Mouse (Mus musculus): ENCODE data around the gene Catsperg2. TPM values are rescaled to one million over a fixed set of nuclear protein-coding genes. Genes with fewer than 3 reads are reported as not detected.
"Not testable (repeated sequence)": the region's sequence is repeated elsewhere in the genome, so short reads cannot be mapped to it uniquely, and the experiment has no call there.

Gene Catsperg2
- polyA plus RNA-seq, 1 experiment from 2014 or later, result not detected

GRCm38 (mm10) chr7:29767058-29767686, 40.3 kb upstream of the Catsperg2 start:
- TF ChIP-seq CTCF (IDR thresholded peaks at IDR 0.05; ENCODE audit: low read depth) (no peak), EP300 (optimal IDR thresholded peaks at IDR 0.05) (no peak)
- DNase-seq (ENCODE audit: low spot score) (peak; percentile 81), ATAC-seq (ENCODE audit: low FRiP score, low TSS enrichment) (peak; percentile 67)
- Histone ChIP-seq H3K4me2 (replicated peaks; ENCODE audit: low read depth) (peak overlapping the region; percentile 71), H3K4me3 (ENCODE audit: low read depth, low read length) (peak overlapping the region; percentile 81), H3K36me3 (ENCODE audit: control insufficient read depth, insufficient read depth, low read length) (no peaks in the 10 kb centered on the region), H3K27me3 (ENCODE audit: control insufficient read depth, insufficient read depth, low read length) (no peaks in the 10 kb centered on the region), H3K9ac (ENCODE audit: low read length) (peak overlapping the region; percentile 41), H3K4me1 (replicated peaks; ENCODE audit: control insufficient read depth, insufficient read depth) (0 out of 2 replicates have a peak, but pooled peaks cover 3% of the 10 kb centered on the region), H3K27ac (replicated peaks) (peak overlapping the region; percentile 65; the same call in 1 of the 2 replicates), H3K9me3 (ENCODE audit: control insufficient read depth, low read length) (no peaks in the 10 kb centered on the region)
- 2% methylated on average over 15 of the region's 15 CpGs for WGBS

GRCm38 (mm10) chr7:29764702-29765101, 37.9 kb upstream of the Catsperg2 start:
- no peak overlapping the region for H3K9ac ChIP-seq (ENCODE audit: low read length)
- H3K4me2 ChIP-seq (replicated peaks; ENCODE audit: low read depth), result no peak overlapping the region
- no peak overlapping the region for H3K27ac ChIP-seq (replicated peaks)
- no peaks in the 10 kb centered on the region for H3K27me3 ChIP-seq (ENCODE audit: control insufficient read depth, insufficient read depth, low read length)
- DNase-seq (ENCODE audit: low spot score), result no peak
- no peaks in the 10 kb centered on the region for H3K9me3 ChIP-seq (ENCODE audit: control insufficient read depth, low read length)
- no peak overlapping the region for H3K4me3 ChIP-seq (ENCODE audit: low read depth, low read length)
- TF ChIP-seq EP300 (optimal IDR thresholded peaks at IDR 0.05) (no peak), CTCF (IDR thresholded peaks at IDR 0.05; ENCODE audit: low read depth) (no peak)
- H3K36me3 ChIP-seq (ENCODE audit: control insufficient read depth, insufficient read depth, low read length), result no peaks in the 10 kb centered on the region
- 76% methylated on average over 7 of the region's 7 CpGs for whole genome bisulfite sequencing
- 0 out of 2 replicates have a peak, but pooled peaks cover 3% of the 10 kb centered on the region for H3K4me1 ChIP-seq (replicated peaks; ENCODE audit: control insufficient read depth, insufficient read depth)
- no peak for ATAC-seq (ENCODE audit: low FRiP score, low TSS enrichment)

GRCm38 (mm10) chr7:29760476-29760875, 33.6 kb upstream of the Catsperg2 start:
- Histone ChIP-seq H3K9me3 (ENCODE audit: control insufficient read depth, low read length) (no peaks in the 10 kb centered on the region), H3K27me3 (ENCODE audit: control insufficient read depth, insufficient read depth, low read length) (no peaks in the 10 kb centered on the region), H3K4me2 (replicated peaks; ENCODE audit: low read depth) (no peak overlapping the region), H3K36me3 (ENCODE audit: control insufficient read depth, insufficient read depth, low read length) (no peaks in the 10 kb centered on the region), H3K27ac (replicated peaks) (no peak overlapping the region), H3K9ac (ENCODE audit: low read length) (no peak overlapping the region), H3K4me1 (replicated peaks; ENCODE audit: control insufficient read depth, insufficient read depth) (no peaks in the 10 kb centered on the region), H3K4me3 (ENCODE audit: low read depth, low read length) (no peak overlapping the region)
- TF ChIP-seq CTCF (IDR thresholded peaks at IDR 0.05; ENCODE audit: low read depth), result no peak
- no peak for ATAC-seq (ENCODE audit: low FRiP score, low TSS enrichment)
- DNase-seq (ENCODE audit: low spot score), result no peak
- 73% methylated on average over 5 of the region's 5 CpGs for WGBS

GRCm38 (mm10) chr7:29742258-29742657, 15.4 kb upstream of the Catsperg2 start:
- no peaks in the 10 kb centered on the region for H3K36me3 ChIP-seq (ENCODE audit: control insufficient read depth, insufficient read depth, low read length)
- H3K4me2 ChIP-seq (replicated peaks; ENCODE audit: low read depth), result no peak overlapping the region
- no peaks in the 10 kb centered on the region for H3K4me1 ChIP-seq (replicated peaks; ENCODE audit: control insufficient read depth, insufficient read depth)
- no peaks in the 10 kb centered on the region for H3K9me3 ChIP-seq (ENCODE audit: control insufficient read depth, low read length)
- H3K9ac ChIP-seq (ENCODE audit: low read length), result no peak overlapping the region
- H3K27me3 ChIP-seq (ENCODE audit: control insufficient read depth, insufficient read depth, low read length), result no peaks in the 10 kb centered on the region
- no peak overlapping the region for H3K27ac ChIP-seq (replicated peaks)
- no peak for DNase-seq (ENCODE audit: low spot score)
- no peak for ATAC-seq (ENCODE audit: low FRiP score, low TSS enrichment)
- 68% methylated on average over 3 of the region's 3 CpGs for WGBS
- no peak overlapping the region for H3K4me3 ChIP-seq (ENCODE audit: low read depth, low read length)
- TF ChIP-seq CTCF (IDR thresholded peaks at IDR 0.05; ENCODE audit: low read depth) (no peak), EP300 (optimal IDR thresholded peaks at IDR 0.05) (no peak)

GRCm38 (mm10) chr7:29728055-29728454, 1.2 kb upstream of the Catsperg2 start:
- H3K9ac ChIP-seq (ENCODE audit: low read length), result no peak overlapping the region
- 88% methylated on average over 2 of the region's 2 CpGs for WGBS
- no peaks in the 10 kb centered on the region for H3K36me3 ChIP-seq (ENCODE audit: control insufficient read depth, insufficient read depth, low read length)
- H3K27me3 ChIP-seq (ENCODE audit: control insufficient read depth, insufficient read depth, low read length), result no peaks in the 10 kb centered on the region
- H3K27ac ChIP-seq (replicated peaks), result no peak overlapping the region
- no peak overlapping the region for H3K4me2 ChIP-seq (replicated peaks; ENCODE audit: low read depth)
- no peaks in the 10 kb centered on the region for H3K9me3 ChIP-seq (ENCODE audit: control insufficient read depth, low read length)
- TF ChIP-seq EP300 (optimal IDR thresholded peaks at IDR 0.05), result no peak
- TF ChIP-seq CTCF (IDR thresholded peaks at IDR 0.05; ENCODE audit: low read depth), result 0 out of 2 replicates have a peak, but pooled peaks have one; percentile 27
- H3K4me1 ChIP-seq (replicated peaks; ENCODE audit: control insufficient read depth, insufficient read depth), result no peaks in the 10 kb centered on the region
- ATAC-seq (ENCODE audit: low FRiP score, low TSS enrichment) (no peak), DNase-seq (ENCODE audit: low spot score) (no peak)
- no peak overlapping the region for H3K4me3 ChIP-seq (ENCODE audit: low read depth, low read length)

- WGBS, result 26% methylated on average over 16 of the region's 17 CpGs
- not testable (repeated sequence) for H3K9me3 ChIP-seq (ENCODE audit: control insufficient read depth, low read length); H3K4me2 ChIP-seq (replicated peaks; ENCODE audit: low read depth); H3K9ac ChIP-seq (ENCODE audit: low read length); H3K27me3 ChIP-seq (ENCODE audit: control insufficient read depth, insufficient read depth, low read length); H3K36me3 ChIP-seq (ENCODE audit: control insufficient read depth, insufficient read depth, low read length); H3K4me3 ChIP-seq (ENCODE audit: low read depth, low read length); H3K4me1 ChIP-seq (replicated peaks; ENCODE audit: control insufficient read depth, insufficient read depth); H3K27ac ChIP-seq (replicated peaks)
- DNase-seq (ENCODE audit: low spot score), result peak; percentile 15
- ATAC-seq (ENCODE audit: low FRiP score, low TSS enrichment), result 0 out of 2 replicates have a peak, but pooled peaks have one; percentile 51
These were observed 1.2 kb downstream of the Catsperg2 start for GRCm38 (mm10) chr7:29725461-29726142.

- H3K4me3 ChIP-seq (ENCODE audit: low read depth, low read length); H3K9ac ChIP-seq (ENCODE audit: low read length); H3K4me2 ChIP-seq (replicated peaks; ENCODE audit: low read depth); H3K27ac ChIP-seq (replicated peaks); H3K9me3 ChIP-seq (ENCODE audit: control insufficient read depth, low read length); ATAC-seq (ENCODE audit: low FRiP score, low TSS enrichment); H3K4me1 ChIP-seq (replicated peaks; ENCODE audit: control insufficient read depth, insufficient read depth); H3K36me3 ChIP-seq (ENCODE audit: control insufficient read depth, insufficient read depth, low read length); DNase-seq (ENCODE audit: low spot score); H3K27me3 ChIP-seq (ENCODE audit: control insufficient read depth, insufficient read depth, low read length): not testable (repeated sequence)
- 42% methylated on average over 2 of the region's 2 CpGs for WGBS
These were observed 17.9 kb downstream of the Catsperg2 start for GRCm38 (mm10) chr7:29708891-29709290.

DNA sequence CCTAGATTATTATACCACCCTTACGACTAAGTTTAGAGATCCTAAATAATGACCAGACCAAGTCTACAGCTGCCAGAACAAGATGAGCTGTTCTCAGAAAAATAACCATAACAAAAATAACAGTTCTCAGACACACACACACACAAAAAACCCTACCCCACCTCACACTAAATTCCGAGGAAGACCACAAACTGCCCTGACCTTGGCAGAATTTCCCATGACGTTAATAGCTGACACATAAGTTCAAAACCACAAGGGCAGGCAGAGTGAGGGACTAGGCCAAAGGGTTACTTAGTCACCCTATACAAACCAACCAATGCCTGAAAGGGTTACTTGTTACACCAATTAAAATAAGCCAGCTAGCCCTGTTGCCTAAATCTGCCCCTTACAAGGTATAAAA, 31.6 kb downstream of the Catsperg2 start:
- H3K27ac ChIP-seq (replicated peaks); H3K4me2 ChIP-seq (replicated peaks; ENCODE audit: low read depth); H3K4me3 ChIP-seq (ENCODE audit: low read depth, low read length); H3K9ac ChIP-seq (ENCODE audit: low read length); H3K9me3 ChIP-seq (ENCODE audit: control insufficient read depth, low read length); H3K27me3 ChIP-seq (ENCODE audit: control insufficient read depth, insufficient read depth, low read length); H3K36me3 ChIP-seq (ENCODE audit: control insufficient read depth, insufficient read depth, low read length); ATAC-seq (ENCODE audit: low FRiP score, low TSS enrichment); DNase-seq (ENCODE audit: low spot score); H3K4me1 ChIP-seq (replicated peaks; ENCODE audit: control insufficient read depth, insufficient read depth): not testable (repeated sequence)
- WGBS, result 83% methylated on average over 3 of the region's 3 CpGs
